Mouse (Mus musculus): ENCODE results near the gene Trip6.

The Trip6 gene

GRCm38 (mm10) chr5:137314193-137315083 is at the start of gene Trip6:
Gene Trip6 (minus strand): TSS chr5:137314404.
- DNase-seq (ENCODE audit: low read depth, low spot score) = peak; percentile 91

DNA sequence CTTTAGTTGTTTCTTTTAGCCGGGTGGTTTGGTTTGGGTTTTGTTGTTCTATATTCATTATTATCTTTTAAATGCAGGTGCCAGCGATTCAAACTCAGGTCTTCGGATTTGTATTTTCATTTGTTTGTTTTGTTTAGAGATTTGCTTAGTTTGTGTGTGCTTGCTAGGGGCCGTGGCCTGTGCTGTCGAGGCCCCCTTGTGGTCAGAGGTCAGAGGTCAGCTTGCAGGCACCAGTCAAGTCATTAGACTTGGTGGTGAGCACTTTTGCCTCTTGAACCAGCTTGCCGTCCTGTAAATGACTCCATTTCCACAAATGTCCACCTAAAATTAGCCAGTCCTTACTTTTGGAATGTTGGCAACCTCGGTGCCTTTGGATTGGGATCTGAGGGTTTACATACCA is 44.2 kb upstream of the Trip6 start:
- DNase-seq (ENCODE audit: low read depth, low spot score) = no peak

DNA sequence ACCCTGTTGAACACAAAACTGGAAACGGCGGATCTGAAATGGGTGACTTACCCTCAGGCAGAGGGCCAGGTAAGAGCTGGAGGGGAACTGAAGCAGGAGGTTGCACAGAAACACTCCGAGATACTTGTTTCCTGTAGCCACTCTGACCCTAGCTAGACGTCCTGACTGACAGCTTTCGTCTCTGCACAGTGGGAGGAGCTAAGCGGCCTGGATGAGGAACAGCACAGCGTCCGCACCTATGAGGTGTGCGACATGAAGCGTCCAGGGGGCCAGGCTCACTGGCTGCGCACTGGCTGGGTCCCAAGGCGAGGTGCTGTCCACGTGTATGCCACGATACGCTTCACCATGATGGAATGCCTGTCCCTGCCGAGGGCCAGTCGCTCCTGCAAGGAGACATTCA is 39.9 kb upstream of the Trip6 start:
- DNase-seq (ENCODE audit: low read depth, low spot score) = no peak

GRCm38 (mm10) chr5:137352011-137352975 is 38.1 kb upstream of the Trip6 start:
- no peak for DNase-seq (ENCODE audit: low read depth, low spot score)

DNA sequence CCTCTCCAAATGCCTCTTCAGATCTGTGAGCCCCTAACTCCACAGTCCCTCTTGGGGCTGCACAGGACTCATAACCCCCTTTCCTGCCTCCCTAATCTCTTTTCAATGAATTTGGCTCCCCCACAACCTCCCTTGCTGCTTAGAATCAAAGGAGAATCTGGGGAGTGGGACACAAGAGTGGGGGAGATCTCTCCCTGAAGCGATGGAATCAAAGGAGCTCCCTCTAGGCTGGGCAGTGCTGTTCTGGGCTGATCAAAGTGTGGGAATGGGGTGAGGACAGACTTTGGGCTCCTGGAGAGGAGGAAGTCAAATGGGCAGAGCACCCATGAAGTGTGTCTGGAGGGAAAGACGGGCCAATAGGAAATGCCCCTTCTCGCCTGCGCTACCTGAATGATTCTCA is 37.2 kb upstream of the Trip6 start:
- DNase-seq (ENCODE audit: low read depth, low spot score) = no peak

DNA sequence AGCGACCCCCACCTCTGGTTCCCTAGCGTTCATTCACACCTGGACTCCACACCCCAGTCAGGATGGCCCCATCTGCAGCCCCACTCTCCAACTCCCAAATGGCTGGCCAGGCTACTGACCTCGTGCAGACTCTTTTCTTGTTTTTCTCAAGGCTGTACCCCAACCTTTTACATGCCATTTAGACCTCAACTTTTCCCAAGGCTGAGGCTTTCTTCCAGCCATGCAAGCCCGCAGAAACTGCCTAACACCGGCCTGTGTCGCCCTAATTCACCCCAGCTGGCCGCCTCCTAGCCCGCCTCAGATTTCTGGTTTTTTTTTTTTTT is 36.8 kb upstream of the Trip6 start:
- no peak for DNase-seq (ENCODE audit: low read depth, low spot score)

DNA sequence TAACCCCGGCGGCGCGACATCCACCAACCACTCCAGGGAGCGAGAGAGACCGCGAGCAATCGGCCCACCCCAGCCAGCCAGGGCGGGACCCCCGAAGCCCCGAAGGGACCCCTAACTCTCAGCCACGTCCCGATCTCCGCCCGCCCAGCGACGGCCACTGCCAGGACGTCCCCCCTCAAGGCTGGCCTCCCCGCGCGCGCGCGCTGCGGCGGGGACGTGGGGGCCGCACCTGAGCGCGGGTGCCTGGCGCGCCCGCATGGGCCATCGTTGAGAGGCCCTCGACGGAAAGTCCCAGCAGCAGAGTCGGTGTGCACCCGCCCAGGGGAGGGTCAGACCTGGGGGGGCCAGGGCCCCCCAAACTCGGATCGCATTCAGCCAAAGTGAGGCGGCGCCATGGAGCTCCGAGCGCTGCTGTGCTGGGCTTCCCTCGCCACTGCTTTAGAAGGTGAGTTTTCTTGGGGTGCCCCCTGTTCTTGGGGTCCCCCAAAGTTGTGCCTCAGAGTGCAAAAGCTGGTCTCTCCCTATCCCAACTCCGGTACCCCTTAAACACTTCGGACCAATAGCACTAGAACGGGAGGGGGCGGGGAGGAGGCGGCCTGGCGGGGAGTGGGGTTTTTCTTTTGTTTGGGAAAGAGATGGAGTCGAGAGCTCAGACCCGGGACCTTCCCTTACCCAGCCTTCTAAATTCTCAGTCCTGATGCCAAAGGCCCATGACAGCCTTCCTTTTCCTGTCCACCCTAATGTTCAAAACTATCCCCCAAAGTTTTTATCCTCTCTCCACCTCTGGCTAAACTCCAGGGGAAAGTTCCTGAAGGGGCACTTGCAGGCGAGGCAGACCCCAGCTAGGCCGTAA is 36.2 kb upstream of the Trip6 start:
- DNase-seq (ENCODE audit: low read depth, low spot score) = no peak

DNA sequence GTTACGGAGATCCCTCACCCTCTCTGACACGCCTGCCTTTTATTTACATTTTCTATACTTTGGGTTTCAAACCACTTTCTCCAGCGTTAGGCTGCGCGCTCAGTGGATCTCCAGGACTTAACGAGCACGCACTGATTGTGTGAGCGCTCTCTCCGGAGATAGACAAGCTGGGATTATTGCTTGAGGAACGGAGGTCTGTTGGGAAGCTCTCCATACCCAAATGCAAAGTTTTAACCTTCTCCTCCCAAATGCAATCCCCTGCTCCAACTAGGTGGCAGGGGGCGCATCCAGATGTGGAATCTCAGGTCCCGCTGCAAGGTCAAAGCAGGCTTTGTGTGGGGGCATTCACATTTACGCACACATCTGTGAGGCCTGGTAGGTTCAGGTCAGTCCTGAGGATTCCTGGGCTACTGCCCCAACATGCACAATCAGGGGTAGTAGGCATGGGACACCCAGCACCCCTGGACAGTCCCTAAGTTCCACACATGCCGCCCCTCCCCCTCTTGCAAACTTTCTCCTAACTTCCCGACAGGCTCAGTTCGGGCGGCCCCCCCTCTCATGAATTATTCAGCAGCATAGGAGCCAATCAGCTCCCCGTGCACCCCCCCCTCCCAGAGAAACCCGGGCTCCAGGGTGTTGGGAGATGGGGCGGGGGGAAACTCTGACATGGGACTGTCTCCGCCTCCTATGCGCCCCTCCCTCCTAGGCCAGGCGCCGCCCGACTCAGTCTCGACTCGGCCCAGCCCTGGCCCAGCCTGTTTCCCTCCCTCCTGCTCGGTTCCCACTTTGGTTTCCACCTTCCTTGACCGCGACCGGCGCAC is 35.4 kb upstream of the Trip6 start, which contains the start of gene Ephb4:
Ephb4 (plus strand) TSS at position 726 of the 821 bp plus-strand sequence.
- peak; percentile 91 for DNase-seq (ENCODE audit: low read depth, low spot score)

GRCm38 (mm10) chr5:137348482-137349383 is 34.5 kb upstream of the Trip6 start:
- no peak for DNase-seq (ENCODE audit: low read depth, low spot score)

DNA sequence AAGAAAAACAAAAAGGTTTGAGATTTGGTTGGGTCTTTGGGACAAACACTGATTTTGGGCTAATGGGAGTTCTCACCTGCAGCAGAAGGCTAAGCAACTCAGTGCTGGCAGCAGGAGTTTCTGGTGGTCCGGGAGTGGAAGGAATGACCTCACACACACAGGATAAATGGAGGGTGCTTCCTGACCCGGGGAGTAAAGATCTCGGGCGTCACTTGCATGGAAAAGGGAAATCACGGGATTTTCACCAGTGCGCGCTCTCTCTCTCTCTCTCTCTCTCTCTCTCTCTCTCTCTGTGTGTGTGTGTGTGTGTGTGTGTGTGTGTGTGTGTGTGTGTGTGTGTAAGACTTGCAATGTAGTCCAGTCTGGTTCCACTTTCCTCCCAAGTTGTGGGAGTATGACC is 33.7 kb upstream of the Trip6 start:
- no peak for DNase-seq (ENCODE audit: low read depth, low spot score)

GRCm38 (mm10) chr5:137346983-137347382 is 32.8 kb upstream of the Trip6 start:
- DNase-seq (ENCODE audit: low read depth, low spot score) = no peak

GRCm38 (mm10) chr5:137346388-137346787 is 32.2 kb upstream of the Trip6 start:
- no peak for DNase-seq (ENCODE audit: low read depth, low spot score)

- DNase-seq (ENCODE audit: low read depth, low spot score) = no peak
These were observed 31.6 kb upstream of the Trip6 start for GRCm38 (mm10) chr5:137345821-137346220.

- no peak for DNase-seq (ENCODE audit: low read depth, low spot score)
These were observed 29.7 kb upstream of the Trip6 start for GRCm38 (mm10) chr5:137343869-137344268.

GRCm38 (mm10) chr5:137343412-137343811 is 29.2 kb upstream of the Trip6 start:
- DNase-seq (ENCODE audit: low read depth, low spot score) = no peak

DNA sequence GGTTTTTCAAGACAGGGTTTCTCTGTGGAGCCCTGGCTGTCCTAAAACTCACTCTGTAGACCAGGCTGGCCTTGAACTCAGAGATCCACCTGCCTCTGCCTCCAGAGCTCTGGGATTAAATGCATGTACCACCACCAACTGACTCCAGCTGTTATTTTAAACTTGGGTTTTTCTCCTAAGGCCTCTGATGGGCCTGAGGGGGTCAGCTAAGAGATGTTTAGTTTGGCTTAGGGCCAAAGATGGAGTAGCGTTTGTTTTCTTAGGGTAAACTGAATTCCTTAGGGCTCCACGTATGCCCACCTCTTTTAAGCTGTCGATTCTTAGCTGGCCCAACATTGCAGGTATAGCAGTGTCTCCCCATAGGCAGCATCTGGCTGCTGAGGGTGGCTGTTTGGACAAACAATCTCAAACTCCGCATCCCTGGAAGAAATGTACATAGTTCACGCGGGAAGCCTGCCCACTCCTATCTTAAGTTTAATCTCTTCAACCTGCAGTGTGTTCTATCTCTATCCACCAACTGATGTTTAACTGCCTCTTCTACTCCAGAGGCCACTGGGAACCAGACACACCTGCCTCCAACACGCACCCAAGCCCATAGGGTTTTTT is 28.3 kb upstream of the Trip6 start:
- DNase-seq (ENCODE audit: low read depth, low spot score) = no peak

DNA sequence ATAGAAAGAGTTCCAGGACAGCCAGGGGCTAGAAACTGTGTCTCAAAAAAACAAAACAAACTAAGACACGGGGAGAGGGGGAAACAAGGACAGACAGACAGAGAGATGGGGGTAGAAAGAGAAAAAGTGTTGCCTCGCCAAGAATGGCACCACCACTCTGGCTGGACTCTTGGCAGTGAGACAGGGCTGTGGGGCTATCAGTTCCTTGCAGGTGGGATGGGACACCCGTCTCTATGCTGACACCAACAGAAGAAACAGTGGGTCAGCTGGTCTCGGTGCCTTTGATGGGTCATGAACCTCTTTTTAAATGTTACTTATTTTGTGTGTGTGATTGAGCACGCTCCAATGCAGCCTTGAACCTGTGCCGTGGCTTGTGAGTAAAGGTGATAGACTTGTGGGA is 26.0 kb upstream of the Trip6 start:
- no peak for DNase-seq (ENCODE audit: low read depth, low spot score)

DNA sequence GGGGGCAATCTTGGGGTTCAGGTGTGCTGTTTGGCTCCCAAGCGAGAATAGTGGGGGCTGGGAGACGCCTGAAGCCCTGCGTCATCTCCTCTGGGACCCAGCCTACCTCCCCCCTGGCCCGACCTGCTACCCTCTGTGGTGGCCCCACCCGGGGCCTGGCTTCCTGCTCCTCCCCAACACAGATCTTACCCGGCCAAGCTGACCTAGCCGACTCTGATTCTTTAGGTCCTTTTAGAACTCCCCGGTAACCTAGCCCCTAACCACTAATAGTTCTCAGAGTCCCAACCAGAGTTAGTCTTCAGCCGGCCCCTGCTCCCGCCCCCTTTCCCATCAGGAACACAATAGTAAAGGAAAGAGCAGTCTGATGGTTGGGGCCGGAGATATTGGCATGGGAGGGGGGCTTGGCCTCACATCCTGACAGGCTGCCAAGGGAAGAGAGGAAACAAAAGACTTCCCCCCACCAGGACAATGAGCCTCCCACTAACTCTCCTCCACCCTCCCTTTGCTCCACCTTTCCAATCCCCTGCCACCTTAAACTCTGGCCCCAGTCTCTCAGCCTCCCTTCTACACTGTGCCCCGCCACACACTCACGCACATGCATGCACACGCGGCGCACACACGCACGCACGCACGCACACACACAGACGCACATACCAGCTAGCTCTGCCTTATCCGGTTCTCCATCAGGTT is 25.2 kb upstream of the Trip6 start:
- no peak for DNase-seq (ENCODE audit: low read depth, low spot score)

Data from embryo, embryonic 11.5 days (tissue).